Mouse (Mus musculus) kidney, adult 8-10 months (tissue): ENCODE data around the gene Wfdc16.
A peak's percentile ranks its signal among the peaks of the same experiment; 100 is the strongest.

Source experiments
- DNase-seq, 2 experiments: peaks; one replicate each; pipeline ENCODE4 v3.0.0; 2022

Gene Wfdc16

DNA sequence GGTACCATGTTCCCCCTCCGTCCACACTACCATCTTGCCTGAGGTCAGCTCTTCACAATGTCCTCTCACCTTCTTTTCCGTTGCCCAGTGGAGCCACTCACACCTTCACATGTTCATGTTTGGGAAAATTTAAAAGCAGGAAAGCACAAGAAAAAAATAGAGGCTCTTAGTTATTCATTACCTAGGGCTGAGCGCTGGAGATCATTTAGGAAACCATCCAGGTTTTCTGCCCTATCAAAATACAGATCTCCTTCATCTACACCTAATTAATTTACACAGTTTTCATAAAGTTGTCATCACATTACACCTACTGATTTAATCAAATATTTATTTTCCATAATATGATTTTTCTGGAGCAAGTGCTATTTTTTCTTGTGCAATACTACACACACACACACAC is at the start of gene Wfdc16:
Wfdc16 (minus strand) TSS at position 101 of the 400 bp plus-strand sequence.
- DNase-seq = peak in 1 of 2 experiments; percentile 14

DNA sequence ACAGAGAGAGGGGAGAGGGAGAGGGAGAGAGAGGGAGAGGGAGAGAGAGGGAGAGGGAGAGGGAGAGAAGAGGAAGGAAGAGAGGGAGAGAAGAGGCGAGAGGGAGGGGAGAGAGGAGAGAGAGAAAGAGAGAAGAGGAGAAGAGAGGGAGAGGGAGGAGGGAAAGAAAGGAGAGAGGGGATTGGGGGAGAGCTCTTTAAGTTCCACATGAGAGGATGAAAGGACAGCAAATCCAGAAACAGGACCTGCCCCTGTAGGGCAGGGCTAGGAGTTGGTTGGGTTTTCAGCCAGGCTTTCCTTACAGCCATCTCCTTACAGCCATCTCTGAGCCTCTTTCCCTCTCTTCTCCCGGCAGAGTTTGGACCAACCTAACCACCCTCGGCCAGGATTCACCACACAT is 46.2 kb upstream of the Wfdc16 start, which contains the start of gene Wfdc13:
Wfdc13 (plus strand) TSS at position 301 of the 400 bp plus-strand sequence.
- no peak for DNase-seq

DNA sequence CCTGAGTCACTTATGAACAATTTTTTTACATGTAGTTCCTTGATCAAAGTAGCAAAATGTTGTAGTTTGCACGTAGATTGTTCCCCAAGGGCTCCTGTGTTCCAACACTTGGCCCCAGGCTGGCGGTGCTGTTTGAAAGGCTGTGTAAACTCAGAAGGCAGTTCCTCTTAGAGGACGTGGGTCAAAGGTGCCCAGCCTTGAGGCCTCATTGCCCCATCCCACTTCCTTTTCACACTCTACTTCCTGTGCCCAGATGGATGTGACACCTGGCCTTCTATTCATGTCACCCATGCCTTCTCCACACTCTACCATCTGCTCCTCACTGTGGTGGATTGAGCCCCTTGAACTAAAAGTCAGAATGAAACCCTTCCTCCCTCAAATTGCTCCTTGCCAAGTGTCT is 41.3 kb upstream of the Wfdc16 start:
- no peak for DNase-seq

DNA sequence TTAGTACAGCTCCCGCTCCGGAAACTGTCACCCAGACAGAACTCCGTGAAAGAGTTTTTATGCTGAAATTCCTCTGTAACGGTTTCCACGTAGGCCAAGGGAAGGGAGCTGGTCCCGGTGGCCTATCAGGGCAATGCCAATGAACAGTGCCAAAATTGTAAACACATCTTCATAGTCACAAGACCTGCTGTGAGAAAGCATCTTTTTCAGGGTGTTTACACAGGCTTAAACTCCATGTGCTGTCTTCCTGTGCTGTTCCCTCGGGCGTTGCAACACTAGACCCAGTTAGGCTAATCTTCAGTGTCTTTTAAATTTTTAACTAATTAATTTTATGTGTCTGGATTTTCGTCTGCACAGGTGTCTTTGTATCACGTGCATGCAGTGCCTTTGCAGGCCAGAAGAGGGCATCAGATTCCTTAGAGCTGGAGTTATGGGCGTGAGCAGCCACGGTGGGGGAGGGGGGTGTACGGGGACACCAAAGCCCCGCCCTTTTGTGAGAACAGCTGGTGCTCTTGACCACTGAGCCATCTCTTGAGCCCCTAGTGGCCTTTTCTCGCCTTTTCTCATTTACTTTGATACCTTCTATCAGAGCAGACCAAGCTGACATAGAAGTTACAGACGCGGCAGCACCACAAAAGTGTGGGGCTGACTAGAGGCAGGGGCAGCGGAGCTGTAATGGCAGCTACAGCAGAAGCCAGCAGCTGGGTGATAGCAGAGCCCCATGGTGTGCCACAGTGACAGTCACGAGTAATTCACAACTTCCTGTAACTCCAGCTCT is 40.4 kb upstream of the Wfdc16 start:
- peak; percentile 70 to 86 for DNase-seq

DNA sequence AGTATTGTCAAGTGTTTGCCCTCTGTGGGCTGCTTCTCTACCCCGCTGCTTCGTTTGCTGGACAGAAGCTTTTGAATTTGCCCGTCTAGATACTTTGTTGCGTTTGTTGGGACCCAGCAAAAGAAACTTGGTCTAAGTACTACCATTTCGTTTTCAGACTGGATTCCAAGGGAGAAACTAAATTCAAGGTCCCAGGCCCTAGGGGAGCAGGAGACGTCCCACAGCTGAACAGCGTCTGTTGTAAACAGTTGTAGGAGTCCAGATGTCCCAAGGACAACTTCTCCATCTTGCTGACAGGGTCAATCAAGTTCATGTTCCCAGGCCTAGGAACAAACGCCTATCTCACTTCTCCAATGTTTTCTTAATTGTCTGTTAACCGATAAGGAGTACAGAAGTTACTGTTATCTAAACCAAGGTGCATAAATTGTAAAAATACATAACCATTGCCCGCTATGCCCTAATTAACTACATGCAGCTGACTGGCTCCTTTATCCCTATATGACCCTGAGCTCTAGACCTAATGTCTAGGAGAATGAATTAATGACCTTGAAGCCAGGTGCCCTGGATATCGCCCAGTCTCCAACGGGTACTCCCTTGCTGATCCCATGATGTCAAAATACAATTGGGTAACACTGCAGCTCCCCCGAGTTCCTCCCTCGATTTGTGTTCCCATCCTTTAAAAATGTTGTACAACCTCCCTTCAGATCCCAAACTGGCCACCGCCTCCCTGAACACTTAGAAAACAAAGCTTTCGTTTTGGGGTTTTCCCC is 38.5 kb upstream of the Wfdc16 start:
- DNase-seq = no peak

- no peak for DNase-seq
These were observed 37.5 kb upstream of the Wfdc16 start for GRCm38 (mm10) chr2:164676103-164676502.

DNA sequence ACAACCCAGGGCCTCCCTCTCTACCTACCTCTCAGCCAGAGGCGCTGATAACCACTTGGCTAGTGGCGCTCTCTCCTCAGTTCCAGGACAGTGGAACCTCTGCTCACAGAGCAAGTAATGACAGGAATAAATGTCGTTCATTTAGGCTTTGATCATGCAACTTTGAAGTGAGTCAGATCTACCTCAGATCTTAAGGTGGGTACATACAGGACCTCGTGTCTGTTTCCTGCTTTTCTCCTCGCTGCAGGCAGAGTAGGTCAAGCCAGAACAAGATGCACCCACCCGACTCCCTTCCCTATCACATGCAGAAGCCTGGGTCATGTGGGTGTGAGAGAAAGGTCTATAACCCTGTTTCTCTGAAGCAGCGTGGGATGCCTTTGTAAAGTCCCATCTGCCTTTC is 35.4 kb upstream of the Wfdc16 start, which contains the start of gene Wfdc11:
Wfdc11 (minus strand) TSS at position 101 of the 400 bp plus-strand sequence.
- no peak for DNase-seq

DNA sequence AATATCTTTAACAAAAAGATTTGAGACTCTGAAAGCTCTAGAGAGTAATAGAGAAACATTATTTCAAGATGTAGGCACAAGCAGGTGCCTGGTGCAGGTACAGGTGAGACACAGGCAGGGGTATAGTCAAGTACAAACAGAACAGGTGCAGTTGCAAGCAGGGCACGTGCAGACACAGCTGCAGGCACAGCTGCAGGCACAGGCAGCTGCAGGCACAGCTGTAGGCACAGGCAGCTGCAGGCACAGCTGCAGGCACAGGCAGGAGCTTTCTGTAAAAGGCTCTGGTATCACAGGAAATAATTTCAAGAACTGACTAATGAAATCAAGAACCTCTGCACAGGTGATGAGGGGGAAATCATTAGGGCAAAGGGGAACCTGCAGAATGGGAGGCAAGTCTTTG is 32.3 kb upstream of the Wfdc16 start:
- no peak for DNase-seq

DNA sequence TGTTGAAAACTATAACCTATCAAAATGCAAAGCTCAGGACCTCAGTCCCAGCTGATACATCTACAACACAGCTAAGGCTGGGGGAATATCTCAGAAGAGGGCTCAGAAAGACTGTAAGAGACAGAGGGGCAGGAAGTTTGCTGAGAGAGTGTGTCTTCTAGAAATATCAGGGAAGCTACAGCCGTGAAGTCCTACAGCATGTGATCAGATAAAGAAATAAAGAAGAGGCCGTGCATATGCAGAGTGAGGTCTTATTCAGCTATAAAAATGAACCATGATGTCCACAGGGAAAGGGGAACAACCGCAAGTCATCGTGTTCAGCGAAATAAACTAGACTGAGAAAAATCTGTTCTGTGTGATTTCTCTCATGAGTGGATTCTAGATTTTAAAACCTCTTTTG is 31.7 kb upstream of the Wfdc16 start:
- no peak for DNase-seq

DNA sequence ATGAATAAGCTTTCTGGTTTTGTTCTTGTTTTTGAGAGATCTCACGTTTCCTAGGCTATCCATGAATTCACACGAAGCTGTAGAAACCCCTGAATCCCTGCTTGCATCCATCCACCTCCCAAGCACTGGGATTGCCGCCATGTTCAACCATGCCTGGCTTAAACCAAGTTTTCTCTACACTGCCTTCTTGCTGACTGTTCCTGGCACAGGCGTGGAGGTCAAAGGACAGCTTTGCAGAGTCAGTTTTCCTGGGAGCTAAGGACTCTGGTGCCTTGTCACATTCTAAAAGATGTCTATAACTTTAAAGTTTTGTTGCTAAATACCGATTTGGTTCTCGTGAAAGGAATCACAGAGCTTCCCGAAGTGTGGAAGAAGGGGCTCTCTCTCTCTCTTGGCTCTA is 26.3 kb upstream of the Wfdc16 start:
- peak; percentile 30 to 59 for DNase-seq

DNA sequence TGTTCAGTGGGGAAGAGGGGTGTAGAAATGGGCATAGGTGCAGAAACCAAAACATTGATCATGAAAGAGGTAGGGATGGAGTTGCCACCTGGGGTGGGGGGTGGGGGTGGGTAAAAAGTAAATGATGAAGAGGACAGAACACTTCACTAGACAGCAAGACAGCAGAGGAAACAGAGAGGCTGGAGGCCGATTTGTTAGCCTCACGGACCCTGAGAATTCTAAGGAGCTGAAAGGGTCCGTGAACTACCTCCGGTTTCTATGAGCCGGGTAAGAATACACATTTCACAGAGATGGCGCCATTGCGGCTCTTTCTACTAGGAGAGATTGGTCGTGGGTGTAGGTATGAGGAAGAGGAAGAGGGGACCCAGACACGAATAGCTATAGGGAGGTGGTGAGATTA is 17.9 kb upstream of the Wfdc16 start, which contains the start of gene Wfdc9:
Wfdc9 (minus strand) TSS at position 101 of the 400 bp plus-strand sequence.
- DNase-seq = no peak

DNA sequence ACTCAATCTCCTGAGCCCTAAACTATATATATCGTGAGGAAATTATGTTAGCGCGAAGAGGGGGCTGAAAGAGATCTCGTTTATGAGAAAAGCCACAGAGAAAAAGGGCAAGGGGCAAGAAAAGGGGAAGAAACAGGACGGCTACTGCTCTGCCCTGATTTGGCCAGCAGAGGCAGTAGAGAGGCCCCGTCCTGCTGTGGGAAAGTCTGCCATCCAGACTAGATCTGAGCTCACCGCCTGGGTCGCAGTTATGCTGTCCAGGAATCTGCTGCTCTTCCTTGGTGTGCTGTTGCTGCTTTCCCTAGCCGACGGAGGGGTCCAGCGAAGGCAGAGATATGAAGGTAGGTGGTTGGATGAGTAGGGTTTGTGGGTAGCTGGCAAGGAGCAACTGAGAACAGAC is 17.3 kb upstream of the Wfdc16 start, which contains the start of gene Wfdc10:
Wfdc10 (plus strand) TSS at position 189 of the 400 bp plus-strand sequence.
- peak; percentile 18 to 52 for DNase-seq

DNA sequence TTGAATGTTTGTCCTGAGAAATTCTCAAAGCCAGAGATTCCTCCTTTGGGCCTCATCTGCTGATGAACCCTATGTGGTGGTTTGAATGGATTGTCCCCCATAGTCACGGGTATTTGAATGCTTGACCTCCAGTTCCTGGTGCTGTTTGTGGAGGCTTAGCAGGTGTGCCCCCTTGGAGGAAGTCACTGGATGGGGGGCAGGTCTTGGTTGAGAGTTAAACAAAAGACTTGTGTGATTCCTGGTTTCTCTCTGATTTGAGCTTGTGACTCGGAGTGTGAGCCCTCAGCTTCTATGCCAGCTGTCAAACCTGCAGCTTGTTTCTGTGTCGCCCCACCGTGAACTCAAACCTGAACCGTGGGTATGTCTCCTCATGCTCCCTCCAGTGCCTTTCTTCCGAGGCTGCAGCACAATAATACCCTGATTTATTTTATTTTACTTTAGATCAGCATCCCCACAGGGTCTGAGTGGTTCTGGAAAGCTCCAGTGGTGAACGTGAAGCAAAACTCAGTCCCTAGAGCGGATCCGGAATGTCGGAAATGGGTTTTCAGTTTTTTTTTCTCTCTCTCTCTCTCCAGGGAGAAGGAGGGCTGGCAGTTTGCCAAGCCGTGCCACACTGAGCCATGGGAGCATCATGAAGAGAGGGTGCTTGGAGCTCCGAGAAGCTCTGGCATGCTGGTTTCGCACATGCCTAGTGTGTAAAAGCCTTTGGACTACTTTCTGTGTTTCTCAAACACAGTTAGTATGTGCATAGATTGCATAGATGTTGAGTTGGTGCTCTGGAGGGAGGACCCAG is 3.5 kb upstream of the Wfdc16 start:
- no peak for DNase-seq

DNA sequence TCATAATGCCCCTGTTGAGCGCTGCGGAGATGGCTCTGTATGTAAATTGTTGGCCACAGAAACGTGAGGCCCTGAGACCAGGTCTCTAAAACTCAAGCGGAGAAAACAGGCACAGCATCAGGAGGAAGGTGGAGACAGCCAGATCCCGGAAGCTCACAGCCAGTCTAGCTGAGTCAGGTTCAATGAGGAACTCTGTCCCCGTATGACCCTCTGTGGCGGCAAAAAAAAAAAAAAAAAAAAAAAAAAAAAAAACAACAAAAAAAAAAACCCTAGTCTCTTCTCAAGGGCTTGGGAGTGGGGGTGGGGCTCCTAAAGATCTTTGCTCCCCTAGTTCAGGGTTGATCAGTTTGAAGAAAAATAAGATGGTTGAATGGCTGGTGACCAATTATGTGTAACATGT is 2.5 kb upstream of the Wfdc16 start:
- DNase-seq = peak; percentile 26 to 43

DNA sequence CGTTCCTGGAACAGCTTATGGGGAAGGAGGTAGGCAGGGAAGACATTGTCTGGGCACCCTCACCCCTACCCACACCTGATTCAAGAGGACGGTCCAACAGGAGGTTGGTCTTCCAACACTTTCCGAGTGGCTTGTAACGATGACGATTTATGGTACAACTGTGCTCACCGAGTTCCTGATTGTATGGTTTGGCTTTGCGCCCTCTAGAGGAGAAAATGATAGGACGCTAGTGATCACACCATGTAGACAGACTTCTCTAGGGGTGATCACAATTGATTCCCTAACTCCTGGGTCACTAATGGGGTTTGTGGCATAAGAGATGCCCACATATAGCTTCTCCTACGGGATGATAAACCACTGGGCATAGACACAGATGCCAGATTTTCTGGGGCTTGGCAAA is 3.3 kb downstream of the Wfdc16 start:
- no peak for DNase-seq

DNA sequence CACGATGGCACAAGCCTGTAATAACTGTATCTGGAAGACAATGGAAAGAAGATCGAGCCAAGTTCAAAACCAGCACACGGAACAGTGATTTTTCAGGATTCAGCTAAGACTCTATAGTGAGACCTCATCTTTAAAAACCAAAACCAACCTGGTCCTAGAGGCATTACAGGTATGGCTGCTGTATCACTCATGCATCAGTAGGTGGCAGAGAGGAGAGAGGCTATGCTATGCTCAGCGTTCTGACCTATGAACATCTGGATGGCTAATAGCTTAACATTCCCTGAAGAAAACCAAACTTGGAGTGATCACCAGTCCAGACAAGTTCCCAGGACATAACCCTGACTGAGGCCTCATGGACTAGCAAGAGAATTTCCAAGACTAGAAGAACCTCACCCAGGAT is 16.8 kb downstream of the Wfdc16 start:
- no peak for DNase-seq

DNA sequence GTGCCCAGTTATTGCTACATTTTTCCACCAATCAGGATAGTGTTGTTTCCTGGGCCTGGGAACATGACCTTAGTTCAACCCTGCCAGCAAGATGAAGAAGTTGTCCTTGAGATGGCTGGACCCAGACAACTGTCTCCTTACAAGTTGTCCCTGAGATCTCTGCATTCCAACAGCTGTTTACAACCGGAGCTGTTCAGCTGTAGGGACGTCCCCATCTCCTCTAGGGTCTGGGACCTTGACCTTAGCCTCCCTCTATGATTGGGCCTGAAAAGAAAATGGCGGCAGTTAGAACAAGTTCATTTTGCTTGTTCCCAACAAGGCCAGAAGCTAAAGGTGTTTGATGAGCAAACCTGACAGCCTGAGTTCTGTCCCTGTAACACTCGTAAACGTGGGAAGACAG is 19.5 kb downstream of the Wfdc16 start:
- no peak for DNase-seq

DNA sequence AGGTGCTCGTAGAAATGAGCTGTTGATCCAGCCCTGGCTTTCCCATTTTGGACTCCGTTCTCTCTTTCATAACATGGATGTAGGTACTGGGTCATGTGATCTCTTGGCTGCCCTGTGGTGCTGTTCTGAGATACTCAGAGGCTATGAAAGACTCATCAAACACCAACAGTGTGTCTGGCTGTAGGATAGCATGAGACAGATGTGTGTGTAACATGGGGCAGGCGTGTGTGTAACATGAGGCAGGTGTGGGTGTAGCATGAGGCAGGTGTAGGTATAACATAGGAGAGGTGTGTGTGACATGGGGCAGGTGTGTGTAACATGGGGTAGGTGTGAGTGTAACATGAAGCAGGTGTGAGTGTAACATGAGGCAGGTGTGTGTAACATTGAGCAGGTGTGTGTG is 23.2 kb downstream of the Wfdc16 start:
- no peak for DNase-seq

DNA sequence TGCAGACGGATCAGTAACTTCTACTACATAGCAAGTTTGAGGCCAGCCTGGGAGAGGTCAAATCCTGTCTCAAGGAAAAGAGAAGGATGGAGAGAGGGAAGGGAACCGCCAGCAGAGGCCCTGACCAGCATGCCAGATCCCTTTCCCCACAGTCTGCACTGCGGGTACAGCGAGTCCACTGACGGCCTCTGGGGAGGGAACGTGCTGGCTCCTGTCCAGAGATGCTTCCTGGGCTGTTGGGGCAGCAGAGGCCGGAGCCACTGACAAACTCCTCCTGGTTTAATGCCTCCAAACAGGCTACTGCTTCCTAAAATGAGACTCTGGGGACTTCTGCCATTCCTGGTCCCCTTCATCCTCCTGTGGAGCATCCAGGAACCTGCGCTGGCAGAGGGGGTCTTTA is 25.1 kb downstream of the Wfdc16 start, which contains the start of the genes Wfdc6b and Wfdc8:
Wfdc6b (plus strand) TSS at position 52 of the 400 bp plus-strand sequence.
Wfdc8 (minus strand) TSS at position 156 of the 400 bp plus-strand sequence.
- peak; percentile 5 to 28 for DNase-seq

DNA sequence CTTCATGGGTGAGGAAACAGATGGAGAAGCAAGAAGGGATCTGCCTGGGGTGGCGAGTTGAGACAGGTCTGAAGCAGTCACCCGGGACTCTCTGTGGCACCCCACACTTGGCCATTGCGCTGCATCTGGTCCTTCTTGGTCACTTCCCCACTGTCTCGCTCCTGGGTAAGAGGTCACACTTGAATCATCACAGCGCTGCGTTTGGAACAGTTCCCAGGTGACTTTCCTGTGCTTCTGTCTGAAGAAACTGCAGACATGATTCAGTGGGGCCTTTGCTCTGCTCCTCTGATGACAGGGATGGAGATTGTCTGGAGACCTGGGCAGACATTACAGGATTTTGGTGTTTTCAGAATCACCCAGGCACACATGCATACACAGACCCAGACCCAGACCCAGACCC is 29.8 kb downstream of the Wfdc16 start:
- DNase-seq = no peak

GRCm38 (mm10) chr2:164604411-164604810 is 34.2 kb downstream of the Wfdc16 start:
- DNase-seq = no peak

DNA sequence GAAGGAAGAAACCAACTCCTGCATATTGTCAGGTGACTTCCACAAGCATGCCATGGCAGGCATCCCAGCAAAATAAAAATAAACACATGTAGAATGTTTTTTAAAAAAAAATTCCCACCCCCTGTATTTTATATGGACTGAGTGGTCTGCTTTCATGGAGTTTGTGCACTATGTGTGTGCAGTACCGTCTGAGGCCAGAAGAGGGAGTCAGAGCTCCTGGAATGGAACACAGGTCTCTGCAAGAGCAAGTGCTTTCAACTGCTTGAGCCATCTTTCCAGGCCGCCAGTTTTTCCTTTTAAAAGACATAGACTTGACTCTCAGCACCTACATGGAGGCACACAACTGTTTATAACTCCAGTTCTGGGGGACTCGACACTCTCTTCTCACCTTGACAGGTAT is 35.1 kb downstream of the Wfdc16 start:
- DNase-seq = no peak

GRCm38 (mm10) chr2:164600179-164600578 is 38.4 kb downstream of the Wfdc16 start:
- DNase-seq = no peak
